Mouse (Mus musculus): ENCODE measurements around the gene Golga1.

The Golga1 gene

DNA sequence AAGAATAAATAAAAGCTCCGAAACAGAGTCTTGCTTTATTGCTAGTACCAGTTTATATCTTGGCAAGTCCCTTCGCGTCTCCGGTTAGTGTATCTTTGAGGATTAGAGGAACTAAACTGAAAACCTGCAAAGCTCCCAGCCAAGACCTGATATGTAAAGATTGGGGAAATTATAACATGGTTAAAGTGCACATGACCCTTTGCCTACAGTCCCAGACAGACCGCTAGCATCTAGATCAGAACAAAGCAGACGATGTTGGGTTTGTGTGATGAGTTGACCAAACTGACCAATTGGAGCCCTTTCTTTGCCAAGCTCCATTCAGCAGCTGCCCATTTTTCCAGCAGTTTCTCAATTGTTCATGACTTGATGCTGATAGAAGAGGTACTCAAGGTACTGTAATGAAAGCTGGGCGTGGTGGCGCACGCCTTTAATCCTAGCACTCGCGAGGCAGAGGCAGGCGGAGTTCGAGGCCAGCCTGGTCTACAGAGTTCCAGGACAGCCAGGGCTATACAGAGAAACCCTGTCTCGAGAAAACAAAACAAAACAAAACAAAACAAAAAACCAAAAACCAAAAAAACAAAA lies 59.1 kb downstream of the Golga1 start:
- no peak for DNase-seq (ENCODE audit: low read depth, low spot score)

DNA sequence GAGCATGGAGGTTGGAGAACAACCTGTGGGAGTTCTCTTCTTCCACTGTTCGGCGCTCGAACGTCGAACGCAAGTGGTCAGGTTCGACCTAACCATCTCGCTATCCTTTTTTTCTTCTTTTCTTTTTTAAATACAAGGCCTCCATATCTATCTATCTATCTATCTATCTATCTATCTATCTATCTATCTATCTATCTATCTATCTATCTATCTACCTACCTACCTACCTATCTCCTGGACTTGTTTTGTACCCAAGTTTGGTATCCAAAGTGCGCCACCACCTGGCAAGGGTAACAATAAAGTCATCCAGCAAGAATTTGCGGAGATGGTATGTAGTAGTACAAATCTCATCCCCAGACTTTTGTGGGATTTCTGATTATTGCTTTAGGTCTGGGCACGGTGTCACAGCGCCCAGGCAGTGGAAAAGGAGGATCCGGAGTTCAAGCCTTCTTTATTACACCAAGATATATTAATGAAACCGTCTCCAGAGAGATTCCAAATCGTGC lies 59.7 kb downstream of the Golga1 start, which contains the start of gene Rpl35:
Gene Rpl35 (minus strand): TSS at position 51 of the 506 bp plus-strand sequence.
- peak; percentile 37 for DNase-seq (ENCODE audit: low read depth, low spot score)

DNA sequence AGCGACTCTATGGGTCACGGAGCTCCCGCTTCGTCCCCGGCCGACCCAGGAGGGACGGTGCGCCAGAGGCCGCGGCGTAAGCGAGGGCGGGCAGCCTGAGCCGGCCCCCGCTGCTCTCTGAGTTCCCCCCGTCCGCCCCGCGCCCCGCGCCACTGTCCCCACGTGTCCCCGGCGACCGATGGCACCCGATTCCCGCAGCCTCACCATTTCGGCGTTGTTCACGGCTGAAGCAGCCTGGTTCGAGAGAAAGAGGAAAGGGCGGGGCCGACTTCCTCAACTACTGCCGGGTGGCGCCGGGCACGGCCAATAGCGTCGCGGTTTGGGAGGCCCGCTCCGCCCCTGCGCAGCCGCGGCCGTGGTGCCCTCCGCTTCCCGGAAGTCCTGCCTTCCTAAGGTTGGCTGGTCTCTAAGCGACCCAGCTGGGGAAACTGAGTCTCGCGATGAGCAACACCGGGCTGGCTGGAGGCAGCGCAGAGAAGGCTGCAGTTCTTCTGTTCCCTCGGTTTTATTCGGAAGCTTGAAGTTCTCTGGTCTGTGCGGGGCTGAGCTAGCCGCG lies 60.4 kb downstream of the Golga1 start, which contains the start of gene Arpc5l:
Gene Arpc5l (plus strand): TSS at position 469 of the 556 bp plus-strand sequence.
- DNase-seq (ENCODE audit: low read depth, low spot score): peak; percentile 85

DNA sequence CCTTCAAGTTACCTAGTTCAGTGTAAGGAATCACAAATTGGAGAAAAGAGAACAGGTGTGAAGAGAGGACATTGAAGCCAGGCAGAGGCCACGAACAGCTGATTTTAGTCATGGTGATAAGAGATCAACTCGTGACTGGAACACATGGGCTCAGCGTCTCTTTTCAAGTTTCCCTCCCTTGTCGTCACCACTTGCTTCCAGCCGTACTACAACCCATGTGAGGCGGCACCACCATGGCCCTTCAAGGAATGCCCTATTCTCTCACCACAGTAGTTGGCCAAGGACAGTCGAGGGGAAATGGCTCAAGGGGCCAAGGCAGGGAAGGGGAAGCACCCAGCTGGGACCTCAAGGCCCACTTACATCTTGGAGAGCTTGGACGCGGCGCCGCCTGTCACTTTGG lies 61.0 kb downstream of the Golga1 start:
- peak; percentile 45 for DNase-seq (ENCODE audit: low read depth, low spot score)

DNA sequence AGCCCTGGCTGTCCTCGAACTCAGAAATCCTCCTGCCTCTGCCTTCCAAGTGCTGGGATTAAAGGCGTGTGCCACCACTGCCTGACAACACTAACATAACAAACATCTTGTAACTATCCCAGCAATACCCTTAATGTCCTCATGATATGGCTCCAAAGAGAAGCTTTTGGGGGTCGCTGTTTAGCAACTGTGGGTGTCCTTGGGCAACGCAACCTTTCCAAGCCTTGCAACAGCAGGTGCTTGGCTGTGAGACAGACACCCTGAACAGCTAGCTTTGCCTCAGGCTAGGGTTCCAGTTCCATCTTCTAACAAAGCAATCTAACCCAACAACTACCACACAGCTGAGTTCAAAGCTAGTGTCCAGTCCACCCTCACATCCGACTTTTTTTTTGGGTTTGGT lies 61.8 kb downstream of the Golga1 start:
- no peak for DNase-seq (ENCODE audit: low read depth, low spot score)

DNA sequence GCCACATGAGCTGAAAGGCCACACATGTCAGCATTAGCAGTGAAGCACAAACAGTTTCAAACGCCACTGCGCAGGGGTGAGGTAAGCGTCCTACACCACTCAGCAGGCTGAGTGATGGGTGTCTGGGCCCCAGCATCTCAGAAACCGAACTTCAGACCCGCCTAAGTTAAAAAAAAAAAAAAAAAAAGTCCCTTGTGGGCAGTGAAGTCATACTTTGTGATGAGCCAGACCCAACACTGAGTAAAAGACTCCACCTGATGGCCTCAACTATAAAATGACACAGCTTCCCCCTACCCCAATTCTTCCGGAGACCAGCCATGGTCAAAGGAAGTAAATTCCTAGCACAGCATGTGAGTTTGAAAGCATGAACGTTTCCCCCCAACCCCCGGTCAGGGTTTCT lies 62.2 kb downstream of the Golga1 start:
- DNase-seq (ENCODE audit: low read depth, low spot score): no peak

DNA sequence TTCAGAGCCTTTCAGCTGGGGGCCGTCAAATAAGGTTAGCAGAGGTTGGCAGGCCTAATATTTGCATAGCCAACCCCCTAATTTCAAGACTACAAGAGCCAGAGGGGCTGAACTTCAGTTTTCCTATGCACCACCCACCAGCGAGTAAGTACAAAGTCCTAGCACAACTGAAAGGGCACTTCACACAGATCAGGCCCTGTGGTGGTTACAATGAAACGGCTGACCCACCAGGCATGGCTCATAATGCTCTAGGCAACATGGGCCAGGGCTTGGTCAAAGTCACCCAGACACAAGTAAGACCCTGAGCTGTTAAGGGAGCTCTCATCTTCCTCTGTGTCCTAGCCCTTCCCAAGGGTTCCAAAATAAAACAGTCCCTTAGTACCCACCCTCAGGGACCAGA lies 63.5 kb downstream of the Golga1 start:
- no peak for DNase-seq (ENCODE audit: low read depth, low spot score)

DNA sequence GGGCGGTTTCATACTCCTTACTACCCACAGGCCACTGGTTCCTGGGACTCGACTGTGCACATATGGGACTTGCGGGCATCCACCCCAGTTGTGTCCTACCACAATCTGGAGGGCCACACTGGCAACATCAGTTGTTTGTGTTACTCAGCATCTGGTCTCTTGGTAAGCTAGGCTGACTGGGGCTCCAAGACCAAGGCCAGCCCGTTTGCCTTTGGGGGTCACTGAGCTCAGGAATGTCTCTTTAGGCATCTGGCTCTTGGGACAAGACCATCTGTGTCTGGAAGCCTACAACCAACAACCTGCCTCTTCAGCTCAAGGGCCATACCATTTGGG lies 64.8 kb downstream of the Golga1 start:
- DNase-seq (ENCODE audit: low read depth, low spot score): no peak

DNA sequence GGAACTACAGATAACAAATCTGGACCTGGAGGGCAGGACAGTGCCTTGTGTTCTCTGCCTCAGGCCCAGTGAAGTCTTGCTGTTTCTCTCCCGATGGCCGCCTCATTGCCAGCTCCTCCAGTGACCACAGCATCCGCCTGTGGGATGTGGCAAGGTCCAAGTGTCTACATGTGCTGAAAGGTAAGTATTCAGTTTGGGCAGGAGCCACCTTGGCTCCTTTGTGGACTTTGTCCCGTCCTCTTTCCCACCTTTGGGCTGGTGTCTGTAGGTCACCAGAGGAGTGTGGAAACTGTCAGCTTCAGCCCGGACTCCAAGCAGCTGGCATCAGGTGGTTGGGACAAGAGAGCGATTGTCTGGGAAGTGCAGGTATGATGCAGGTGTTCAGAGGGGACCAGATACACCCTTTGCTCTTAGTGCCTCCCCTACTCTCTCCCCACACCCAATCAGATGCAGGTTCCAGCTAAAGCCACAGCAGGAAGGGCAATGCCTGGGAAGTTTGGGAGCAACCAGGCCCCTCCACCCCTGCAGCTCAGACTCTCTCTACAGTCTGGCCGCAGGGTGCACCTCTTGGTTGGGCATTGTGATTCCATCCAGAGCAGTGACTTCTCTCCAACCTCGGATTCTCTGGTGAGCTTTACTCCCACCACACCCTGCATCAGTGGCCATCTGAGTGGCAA lies 65.3 kb downstream of the Golga1 start:
- no peak for DNase-seq (ENCODE audit: low read depth, low spot score)

DNA sequence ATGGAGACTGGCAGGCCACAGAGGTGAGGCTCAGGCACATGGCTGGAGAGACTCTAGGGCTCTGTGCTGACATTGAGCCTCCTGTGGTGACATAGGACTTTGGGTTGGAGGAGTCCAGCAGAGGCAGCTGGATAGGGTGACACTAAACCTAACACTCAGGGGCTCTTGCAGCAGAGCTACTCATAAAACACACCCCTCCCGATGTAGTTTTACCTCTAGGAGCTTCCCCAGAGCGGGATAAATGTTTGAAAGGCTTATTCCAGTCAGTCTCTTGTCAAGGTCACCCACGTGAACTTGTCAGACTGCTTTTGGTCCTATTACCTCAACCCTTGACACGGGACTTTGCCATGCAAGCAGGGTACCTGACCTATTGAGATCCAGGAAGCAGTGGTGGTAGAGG lies 66.0 kb downstream of the Golga1 start:
- DNase-seq (ENCODE audit: low read depth, low spot score): no peak

DNA sequence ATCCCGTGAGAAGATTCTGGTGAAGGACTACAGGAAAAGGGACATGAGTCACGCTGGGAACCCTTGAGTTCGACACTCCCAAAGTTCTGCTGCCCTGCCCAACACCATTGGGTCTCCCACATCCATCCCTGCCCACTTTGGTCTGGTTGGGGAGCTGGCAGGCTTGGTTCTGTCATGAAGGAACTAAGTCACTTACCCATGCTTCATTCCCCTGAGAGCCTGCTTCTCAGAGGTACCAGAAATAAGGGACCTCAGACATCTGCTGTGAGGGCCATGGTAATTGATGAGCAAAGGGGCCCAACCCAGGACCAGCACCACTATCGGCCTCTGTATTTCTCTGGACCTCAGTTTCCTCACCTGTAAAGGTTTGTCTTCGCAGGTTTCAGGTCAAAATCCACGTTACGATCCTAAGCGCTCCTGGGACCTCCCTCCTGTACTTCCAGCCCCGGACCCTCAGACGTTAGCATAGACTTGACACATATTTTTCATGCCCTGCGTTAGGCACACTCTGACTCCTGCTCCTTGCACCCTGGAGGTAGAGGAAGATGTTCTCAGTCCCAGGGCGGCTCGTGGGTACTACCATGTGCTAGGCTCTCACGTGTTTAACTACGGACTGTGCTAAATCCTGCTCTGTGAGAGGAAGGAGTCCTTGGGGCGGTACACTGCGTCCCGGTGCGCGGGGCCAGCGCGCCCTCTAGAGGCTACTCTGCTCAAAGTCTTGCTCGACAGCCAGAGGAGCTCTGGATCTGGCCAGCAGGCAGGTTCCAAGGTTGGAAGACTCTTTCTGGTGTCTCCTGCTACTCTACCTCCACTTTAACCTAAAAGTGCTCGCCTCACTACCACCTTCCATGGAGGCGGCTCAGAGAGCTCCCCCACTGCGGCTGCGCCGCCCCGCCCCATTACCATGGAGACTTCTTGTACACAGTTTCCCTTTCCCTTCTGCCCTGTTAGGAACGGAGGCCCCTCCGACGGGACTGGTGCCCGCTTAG lies 67.7 kb downstream of the Golga1 start, which contains the start of gene Wdr38:
Gene Wdr38 (plus strand): TSS at position 91 of the 989 bp plus-strand sequence.
- DNase-seq (ENCODE audit: low read depth, low spot score): peak; percentile 71

DNA sequence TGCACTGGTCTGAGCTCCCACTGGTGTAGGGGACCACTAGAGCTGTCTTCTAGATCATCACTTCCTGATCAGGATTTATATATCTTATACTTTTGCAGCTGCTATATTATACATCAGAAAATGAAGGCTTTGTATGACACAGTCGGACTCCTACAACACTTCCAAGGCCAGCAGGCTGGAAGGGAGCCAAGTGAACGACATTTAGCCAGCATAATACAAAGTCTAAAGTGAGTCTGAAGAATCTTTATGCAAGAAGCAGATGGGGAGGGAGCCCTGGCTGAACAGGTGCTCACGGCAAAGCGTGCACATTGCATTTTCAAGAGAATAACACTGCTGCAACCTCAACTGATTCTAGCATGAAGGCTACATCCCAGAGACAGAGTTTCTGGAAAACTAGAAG lies 72.9 kb downstream of the Golga1 start:
- DNase-seq (ENCODE audit: low read depth, low spot score): no peak

DNA sequence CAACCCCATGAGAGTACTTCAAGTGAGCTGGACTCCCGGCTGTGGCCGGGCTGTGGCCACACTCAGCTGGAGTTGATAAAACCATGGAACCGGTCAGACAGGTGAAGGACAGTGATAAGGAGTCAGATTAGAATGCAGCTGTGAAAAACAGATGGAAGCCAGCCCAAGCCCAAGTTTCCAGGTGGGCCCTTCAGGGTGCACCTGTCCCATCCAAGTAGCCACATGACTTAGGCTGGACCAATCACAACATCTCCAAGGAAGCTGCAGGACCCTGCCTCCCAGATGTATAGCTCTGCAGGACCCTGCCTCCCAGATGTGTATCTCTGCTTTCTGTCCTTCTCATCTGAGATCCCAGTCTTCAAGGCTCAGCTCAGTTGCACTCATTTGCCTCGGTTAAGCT lies 73.3 kb downstream of the Golga1 start:
- DNase-seq (ENCODE audit: low read depth, low spot score): no peak

DNA sequence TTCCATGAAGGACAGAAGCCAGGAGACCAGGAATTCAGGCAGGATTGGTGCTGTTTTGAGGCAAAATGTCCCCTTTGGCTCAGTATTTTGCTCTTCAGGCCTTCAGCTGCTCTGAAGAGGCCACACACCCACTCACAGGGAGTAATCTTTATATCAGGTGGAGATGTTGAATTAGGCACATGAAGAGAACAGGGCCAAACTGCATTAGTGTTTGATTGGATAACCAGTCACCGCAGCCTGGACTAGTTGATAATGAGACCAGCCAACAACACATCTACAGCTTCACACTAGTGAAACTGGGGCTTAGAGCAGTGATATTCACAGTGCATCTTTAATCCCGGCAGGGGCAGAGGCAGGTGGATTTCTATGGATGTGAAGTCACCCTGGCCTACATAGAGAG lies 76.4 kb downstream of the Golga1 start:
- DNase-seq (ENCODE audit: low read depth, low spot score): no peak

DNA sequence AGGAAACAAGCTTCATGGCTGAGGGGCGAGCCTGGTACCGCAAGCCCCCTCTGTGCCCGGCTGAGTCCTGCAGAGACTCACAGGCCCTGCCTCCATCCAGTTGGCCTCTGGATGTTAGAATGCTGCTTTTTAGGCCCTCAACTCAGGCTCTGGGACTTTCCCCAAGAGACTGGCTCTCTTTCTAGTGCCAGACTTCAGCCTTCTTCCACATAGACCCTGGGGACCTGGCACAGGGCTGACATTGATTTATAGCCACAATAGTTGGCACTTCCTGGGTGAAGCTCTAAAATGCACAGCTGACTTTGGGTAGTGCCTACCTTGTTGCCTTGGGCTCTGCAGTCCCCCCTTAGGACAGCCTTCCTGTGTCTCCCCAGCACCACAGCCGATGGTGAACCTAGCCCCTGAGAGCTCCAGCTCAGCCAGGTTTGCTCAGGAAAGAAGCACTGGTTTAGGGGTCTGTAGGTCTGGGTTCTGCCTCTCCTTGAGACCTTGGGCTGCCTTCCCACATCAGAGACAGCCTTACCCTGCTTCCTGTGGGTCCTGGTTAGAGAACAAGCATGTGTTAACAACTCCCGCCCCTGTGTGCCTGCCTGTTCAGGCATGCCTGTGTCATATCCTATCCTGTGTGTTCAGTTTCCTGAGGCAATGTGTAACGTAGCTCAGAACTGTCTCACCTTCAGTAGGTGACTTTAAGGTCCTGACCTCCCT lies 77.4 kb downstream of the Golga1 start:
- DNase-seq (ENCODE audit: low read depth, low spot score): no peak

DNA sequence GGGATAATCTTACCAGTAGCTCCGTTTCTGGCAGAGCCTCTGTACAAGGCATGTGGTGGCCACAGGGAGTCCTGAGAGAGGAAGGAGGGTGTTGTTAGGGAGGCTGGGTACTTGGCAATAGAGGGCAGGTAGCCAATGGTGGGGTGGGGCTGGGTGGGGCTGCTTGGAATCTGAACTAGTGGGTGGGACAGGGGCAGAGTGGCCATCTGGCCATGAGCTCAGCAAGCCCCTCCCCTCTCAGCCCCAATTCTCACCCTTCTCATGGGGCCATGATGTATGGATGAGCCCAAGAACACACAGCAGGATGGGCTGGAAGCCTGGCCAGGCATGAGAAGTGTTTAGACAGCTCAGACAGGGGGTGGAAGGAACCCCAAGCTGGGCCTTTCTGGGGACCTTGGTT lies 78.0 kb downstream of the Golga1 start:
- no peak for DNase-seq (ENCODE audit: low read depth, low spot score)

DNA sequence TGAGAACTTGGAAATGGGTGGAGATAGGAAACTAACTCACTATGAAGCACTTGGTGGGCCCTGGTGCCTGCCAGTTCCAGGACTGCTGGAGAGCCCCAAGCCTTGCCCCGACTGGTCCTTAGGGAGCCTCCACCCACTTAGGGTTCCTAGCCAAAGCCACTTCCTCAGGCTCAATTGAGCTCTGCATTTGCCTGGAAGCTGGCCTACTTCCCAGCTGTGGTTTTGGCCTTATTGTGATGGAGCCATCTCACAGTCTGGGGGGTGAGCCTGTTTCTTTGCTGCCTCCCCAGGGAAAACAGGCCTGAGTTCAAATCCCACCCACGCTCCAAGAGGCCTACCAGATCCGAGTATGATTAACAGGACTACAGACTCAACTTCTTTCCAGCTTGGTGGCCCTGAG lies 78.8 kb downstream of the Golga1 start:
- DNase-seq (ENCODE audit: low read depth, low spot score): no peak

DNA sequence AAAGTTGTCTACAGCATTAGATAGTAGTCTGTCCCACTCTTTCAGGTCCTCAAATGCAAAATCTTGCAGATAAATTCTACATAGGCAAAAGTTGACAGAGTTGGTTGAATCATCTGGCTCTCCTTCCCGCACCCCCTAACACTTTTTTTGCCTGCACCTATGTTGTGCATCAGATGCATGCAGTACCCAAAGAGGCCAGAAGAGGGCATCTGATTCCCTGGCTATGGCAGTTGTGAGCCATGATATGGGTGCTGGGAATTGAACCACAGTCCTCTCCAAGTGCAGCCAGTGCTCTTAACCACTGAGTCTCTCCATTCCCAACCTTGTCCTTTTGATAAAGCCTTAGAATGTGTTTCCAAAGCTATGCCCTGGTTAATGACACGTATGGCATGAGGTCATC lies 81.9 kb downstream of the Golga1 start:
- no peak for DNase-seq (ENCODE audit: low read depth, low spot score)

DNA sequence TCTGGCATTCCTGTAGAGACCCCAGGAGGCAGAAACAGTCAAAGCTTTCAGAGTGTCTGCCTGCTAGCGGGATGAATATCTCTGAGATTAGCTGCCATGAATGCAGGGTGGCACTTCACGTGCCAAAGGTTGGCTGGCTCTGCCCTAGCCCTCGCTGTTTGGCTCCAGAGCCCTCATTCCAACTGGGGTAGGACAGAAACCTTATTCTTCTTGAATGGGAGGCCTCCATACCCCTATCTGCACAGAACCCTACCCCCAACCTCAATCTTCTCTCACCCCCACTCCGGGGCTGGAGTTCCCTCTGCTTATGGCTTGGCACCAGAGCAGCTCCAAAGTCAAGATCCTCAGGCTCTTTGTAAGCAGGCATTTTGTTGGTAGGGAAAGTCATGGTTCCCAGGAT lies 87.5 kb downstream of the Golga1 start:
- no peak for DNase-seq (ENCODE audit: low read depth, low spot score)

DNA sequence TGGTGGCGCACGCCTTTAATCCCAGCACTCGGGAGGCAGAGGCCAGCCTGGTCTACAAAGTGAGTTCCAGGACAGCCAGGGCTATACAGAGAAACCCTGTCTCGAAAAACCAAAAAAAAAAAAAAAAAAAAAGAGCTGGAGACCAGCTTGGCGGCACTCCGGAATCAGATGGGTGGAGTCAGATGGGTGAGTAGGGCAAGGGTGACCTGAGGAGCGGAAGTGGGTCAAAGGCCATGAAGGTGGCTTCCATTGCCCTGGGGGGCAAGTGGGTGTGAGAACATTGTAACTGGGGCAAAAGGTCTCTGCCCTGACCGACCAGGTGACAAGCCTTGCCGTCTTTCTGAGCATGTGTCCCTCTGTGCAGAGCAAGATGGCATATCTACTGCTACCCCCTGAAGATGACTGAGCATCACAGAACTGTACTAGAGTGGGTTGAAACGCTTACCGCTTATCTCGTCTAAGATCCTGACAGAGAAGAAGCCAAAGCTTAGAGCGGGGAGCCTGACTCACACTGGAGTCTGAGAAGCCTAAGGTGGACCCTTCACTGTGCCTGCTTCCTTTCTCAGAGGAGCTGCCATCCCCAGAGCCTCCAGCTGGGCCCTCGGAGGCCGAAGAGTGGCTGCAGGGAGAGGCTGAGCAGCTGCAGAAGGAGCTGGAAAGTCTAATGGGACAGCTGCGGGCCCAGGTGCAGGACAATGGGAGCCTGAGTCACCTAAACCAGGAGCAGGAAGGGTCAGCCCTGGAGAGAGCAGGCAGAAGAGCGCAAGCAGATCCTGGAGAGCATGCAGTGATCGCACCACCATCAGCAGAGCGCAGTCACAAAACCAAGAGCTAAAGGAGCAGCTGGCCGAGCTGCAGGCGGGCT lies 89.2 kb downstream of the Golga1 start:
- no peak for DNase-seq (ENCODE audit: low read depth, low spot score)
